Mouse (Mus musculus) mouse embryonic stem cell (cell line): ENCODE measurements around the gene H2-T3.
"Not testable (repeated sequence)": the region's sequence is repeated elsewhere in the genome, so short reads cannot be mapped to it uniquely, and the experiment has no call there.

Source experiments
- in situ Hi-C, 2 experiments: fragments of 300-500 bp; cut with MboI; formaldehyde crosslinking; loops; 1 replicate in 1 of 2; 3 replicates in 1 of 2; pipeline ENCODE4 v1.14.3; 2019 to 2020; ENCODE audit warnings: low sequenced_read_pairs in 2 of 2, low pct_unique_long_range_greater_than_20kb in 1 of 2, mixed read lengths in 1 of 2; ENCODE audit not compliant: unreplicated experiment in 1 of 2

Gene H2-T3

DNA sequence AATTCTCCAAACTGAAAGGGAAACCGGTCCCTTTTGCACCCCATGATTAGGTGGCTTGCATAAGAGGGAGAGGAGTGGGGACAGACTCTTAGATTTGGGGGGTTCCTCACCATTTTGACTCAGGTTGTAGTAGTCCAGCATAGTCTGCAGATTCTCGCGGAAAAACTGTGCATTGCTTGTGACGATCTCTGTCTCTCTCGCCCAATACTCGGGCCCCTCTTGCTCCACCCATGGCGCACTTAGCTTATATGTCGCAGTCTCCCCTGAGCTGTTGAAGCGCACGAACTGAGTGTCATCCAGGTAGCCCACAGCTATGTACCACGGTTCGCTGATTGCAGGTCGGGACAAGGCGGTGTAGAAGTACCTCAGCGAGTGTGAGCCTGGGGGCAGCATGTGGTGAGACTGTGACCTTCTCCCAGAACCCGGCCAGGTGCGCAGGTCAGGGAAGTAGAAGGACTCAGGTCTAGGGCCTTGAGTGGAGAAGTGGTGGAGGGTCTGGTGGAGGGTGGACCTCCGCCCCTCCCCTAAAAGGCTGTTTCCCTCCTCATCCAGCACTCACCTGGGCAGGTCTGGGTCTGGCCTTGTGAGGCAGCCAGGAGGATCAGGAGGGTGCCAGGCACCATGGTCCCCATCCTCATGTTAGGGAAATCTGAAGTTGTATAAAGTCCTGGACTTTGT is 457 bp downstream of the H2-T3 start:
- in situ Hi-C loops, result loop anchor here in 1 of 2 experiments (5.0 kb wide), 1 partner anchor 107 kb away; no protein-coding TSS in a partner anchor

DNA sequence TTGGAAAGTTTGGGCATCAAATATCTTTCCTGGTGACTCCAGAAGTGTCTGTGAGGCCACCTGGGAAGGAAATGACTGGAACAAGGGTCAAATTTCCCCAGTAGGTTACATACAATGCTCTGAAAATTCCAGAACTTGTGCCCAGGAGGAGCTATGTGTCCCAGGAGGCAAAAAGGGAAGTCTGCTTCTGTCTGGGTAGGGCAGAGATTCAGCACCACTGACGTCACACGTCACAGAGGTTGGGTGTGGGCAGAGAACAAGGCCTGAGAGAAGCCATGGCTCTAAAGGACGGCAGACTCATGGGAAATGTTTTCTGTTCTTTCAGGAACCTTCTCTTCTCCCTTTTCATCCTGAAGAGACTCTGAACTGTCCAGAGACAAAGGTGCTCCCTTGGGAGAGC is 2.5 kb downstream of the H2-T3 start:
- in situ Hi-C loops, result no loop called here

DNA sequence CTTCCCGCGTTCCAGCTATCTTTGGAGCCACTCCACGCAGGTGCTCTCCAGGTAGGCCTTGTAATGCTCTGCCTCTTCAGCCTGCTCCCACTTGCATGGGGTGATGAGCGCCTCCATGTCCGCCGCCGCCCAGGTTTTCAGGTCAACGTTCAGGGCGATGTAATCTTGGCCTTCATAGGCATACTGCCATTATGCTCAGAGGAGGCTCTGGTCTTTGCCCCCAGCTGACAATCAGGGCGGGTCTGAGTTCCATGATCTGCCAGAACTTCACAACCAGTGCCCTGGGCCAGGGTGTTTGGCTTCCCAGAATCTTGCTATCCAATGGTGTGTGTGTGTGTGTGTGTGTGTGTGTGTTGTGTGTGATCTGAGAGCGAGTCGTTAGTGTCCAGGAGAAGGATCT is 7.9 kb downstream of the H2-T3 start:
- in situ Hi-C loops, result no loop called here

DNA sequence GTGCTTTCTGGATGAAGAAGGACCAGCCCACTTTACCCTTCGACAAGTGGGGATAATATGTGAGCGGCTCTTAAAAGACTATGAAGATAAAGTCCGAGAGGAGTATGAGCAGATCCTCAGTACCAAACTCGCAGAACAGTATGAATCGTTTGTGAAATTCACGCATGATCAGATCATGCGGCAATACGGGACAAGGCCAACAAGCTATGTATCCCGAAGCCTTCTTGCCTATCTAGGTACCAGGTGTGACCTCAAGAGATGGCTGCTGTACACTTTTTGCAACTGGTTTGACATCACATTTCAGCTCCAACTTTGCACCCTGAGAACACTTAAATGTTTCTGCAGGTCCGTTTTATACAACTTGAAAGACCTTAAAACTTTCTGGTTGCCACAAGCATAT is 10.6 kb downstream of the H2-T3 start:
- in situ Hi-C loops, result not testable (repeated sequence)

DNA sequence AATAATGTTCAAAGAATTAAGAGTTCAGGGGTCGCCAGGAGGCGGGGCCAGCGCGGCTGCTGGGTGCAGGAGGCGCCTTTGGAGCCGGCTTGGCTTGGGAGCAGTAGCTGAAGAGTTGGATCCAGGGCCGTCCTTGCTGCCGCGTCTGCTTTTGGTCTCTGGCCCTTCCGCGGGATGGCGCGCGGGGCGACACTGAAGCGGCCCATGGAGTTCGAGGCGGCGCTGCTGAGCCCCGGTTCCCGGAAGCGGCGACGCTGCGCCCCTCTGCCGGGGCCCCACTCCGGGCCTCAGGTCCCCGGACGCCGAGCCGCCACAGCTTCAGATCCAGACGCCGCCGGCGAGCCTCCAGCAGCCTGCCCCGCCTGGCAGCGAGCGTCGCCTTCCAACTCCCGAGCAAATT is 11.1 kb downstream of the H2-T3 start:
- in situ Hi-C loops, result not testable (repeated sequence)

DNA sequence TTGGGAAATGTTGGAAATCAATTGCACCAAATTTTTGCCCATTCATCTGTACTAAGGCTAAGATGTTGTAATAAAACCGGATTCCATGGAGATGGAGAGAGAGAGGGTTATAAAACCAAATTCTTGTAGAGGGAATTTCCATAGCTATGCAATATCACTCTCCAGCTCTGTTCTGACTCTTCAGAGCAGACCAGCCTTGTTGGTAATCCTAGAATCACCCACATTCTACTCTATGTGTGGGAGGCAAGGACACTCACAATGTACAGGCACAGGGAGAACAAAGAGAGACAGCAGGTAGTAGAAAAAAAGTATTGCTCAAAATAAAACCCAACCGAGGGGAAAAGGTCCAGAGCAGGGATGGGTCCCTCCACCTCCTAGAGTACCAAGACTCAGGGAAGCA is 14.0 kb downstream of the H2-T3 start:
- in situ Hi-C loops, result not testable (repeated sequence)

DNA sequence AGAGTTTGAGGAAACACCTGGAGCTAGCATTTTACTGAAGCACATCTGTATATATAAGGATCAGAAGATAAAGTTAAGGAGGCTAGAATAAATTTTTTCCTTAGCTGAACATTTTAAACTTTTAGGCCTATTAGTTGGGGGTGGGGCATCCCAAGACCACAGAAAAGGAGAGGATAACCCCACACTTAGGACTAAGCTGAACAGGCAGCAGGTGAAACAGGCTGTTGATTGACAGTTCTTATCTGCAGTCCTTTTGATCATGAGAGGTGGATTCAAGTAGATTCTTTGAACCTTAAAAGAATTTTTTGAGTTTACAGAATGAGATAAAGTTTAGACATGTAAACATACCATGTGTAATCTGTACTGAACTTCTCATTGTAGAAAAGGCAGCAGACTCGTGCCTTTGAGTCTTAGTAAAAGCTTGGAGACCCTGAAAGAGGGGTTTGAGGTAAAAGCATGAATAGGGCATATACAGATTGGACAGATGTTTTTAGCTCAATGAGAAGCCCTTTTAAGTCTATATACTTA is 19.7 kb downstream of the H2-T3 start:
- in situ Hi-C loops, result no loop called here

DNA sequence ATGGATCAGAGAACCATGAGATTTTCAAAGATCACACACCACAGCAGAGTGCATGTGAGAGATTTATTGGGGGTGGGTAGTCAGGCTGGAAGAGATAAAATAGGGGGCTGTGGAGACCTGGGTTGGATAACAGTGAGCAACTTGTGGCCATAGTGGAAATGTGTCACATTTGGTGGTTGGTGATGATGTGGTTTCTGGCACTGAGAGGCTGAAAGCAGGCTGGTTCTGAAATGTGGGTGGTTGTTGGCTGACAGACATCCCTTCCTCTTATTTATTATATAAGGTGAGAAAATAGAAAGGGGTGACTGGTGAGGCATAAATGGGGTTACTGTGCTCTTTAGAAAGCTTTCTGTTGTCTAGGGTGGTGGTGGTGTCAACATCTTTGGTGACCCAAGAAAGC is 20.3 kb downstream of the H2-T3 start:
- in situ Hi-C loops, result no loop called here

DNA sequence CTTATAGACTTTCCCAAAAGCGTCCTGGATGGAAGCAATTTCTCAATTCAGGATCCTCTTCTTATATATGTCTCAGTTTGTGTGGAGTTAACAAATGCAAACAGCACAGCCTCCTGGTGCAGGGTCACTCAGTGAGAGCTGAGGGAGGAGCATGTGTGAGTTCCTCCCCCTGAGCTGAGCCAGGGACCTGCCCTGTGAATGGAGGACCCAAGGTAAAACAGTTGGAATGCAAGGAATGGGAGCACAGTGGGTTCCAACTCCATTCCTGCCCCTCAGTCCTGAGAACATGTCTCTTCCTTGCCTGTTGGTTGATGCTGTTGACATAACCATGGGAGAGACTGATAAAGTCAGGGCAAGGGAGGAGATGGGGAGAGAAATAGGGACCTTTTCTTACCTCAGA is 21.0 kb downstream of the H2-T3 start:
- in situ Hi-C loops, result not testable (repeated sequence)

DNA sequence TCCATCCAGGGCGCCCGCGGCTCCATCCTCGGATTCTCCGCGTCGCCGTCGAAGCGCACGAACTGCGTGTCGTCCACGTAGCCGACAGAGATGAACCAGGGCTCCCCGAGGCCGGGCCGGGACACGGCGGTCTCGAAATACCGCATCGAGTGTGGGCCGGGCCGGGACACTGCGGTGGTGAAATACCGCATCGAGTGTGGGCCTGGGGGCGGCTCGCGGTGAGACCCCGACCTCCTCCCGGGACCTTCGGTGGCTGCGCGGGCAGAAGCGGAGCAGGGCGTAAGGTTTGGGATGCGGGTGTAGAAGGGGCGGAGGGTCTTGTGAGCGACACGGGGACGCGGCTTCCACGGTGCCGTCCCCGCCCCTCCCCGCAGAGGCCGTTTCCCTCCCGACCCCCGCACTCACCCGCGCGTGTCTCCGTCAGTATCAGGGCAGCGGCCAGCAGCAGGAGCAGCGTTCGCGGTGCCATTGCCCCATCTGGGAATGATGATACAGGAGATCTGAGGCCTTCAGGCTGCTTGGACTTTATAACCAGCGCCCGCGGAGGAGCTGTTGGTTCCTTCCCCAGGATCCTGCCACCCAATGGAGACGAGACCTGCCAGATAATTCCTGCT is 21.9 kb downstream of the H2-T3 start, which contains the start of gene Gm8909:
Gm8909 (minus strand) TSS at position 499 of the 614 bp plus-strand sequence.
- in situ Hi-C loops, result no loop called here

DNA sequence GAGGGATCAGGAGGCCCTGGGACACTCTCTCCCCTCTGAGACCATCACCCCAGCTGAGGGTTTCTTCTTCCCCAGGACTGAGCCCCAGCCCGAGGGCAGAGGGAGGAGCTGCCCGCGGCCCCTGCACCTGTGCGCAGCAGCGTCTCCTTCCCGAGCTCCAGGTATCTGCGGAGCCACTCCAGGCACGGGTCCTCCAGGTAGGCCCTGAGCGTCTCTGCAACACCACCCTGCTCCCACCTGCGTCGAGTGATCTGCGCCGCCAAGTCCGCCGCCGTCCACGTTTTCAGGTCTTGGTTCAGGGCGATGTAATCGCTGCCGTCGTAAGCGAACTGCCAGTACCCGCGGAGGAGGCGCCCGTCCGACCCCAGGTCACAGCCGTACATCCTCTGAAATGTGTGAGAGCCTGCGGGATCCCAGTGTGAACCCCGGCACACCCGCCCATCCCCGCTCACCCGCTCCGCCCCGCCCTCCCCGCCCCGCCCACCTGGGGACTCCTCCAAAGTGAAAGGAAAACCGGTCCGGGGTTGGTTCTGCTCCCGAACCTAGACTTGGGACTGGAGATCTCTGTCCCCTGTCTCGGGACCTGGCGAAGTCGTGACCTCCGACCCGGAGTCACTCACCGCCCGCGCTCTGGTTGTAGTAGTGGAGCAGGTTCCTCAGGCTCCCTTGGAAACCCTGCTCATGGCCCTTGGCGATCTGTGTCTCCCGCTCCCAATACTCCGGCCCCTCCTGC is 22.6 kb downstream of the H2-T3 start:
- in situ Hi-C loops, result no loop called here

DNA sequence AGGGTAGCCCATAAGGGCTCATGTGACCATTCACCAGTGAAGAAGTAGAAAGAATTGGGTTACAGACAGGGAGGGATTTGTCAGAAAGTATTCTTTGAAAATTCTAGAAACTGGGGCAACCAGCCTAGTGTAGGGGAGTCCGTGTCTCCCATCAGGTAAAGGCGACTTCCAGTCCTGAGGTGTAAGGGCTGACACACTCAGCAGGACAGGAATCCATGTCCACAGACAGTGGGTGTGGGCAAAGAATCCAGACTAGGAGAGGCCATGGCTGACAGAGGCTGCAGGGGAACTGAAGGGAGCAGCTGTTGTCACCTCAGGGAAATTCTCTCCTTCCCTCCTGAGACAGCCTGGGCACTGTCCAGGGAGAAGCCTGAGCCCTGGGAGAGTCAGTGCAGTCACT is 23.2 kb downstream of the H2-T3 start:
- in situ Hi-C loops, result not testable (repeated sequence)

DNA sequence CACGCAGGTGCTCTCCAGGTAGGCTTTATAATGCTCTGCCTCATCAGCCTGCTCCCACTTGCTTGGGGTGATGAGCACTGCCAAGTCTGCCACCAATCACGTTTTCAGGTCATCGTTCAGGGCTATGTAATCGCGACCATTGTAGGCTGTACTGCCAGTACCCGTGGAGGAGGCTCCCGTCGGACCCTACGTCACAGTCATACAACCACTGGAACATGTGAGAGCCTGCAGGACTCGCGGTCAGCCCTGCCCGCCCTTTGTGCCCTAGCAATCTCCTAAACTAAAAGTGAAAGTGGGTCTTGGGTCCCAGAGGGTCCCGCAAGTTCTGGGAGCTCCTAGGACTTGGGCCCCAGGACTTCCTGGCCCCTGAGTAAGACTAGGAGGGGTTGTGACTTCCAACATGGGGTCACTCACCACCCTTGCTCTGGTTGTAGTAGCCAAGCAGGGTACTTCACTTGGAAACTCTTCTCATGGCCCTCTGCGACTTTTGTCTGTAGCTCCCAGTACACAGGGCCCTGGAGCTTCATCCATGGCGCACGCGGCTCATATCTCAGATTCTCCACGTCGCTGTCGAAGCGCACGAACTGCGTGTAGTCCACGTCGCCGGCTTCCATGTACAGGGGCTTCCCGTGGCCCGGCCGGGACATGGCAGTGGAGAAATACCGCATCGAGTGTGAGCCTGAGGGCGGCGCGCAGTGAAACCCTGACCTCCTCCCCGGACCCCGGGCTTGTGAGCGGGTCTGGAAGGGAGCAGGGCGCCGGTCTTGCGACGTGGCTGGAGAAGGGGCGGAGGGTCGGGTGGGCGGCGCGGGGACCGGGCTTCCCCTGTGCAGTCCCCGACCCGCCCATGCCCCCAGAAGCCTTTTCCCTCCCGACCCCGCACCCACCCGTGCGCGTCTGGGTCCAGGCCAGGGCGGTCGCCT is 28.7 kb downstream of the H2-T3 start:
- in situ Hi-C loops, result no loop called here

DNA sequence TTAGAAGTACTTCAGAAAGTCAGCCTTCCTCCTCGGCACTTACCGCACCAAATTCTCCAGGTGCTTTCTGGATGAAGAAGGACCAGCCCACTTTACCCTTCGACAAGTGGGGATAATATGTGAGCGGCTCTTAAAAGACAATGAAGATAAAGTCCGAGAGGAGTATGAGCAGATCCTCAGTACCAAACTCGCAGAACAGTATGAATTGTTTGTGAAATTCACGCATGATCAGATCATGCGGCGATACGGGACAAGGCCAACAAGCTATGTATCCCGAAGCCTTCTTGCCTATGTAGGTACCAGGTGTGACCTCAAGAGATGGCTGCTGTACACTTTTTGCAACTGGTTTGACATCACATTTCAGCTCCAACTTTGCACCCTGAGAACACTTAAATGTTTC is 31.8 kb downstream of the H2-T3 start:
- in situ Hi-C loops, result not testable (repeated sequence)

DNA sequence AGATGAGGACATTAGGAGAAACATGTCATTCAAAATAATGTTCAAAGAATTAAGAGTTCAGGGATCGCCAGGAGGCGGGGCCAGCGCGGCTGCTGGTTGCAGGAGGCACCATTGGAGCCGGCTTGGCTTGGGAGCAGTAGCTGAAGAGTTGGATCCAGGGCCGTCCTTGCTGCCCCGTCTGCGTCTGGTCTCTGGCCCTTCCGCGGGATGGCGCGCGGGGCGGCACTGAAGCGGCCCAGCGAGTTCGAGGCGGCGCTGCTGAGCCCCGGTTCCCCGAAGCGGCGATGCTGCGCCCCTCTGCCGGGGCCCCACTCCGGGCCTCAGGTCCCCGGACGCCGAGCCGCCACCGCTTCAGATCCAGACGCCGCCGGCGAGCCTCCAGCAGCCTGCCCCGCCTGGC is 32.3 kb downstream of the H2-T3 start:
- in situ Hi-C loops, result not testable (repeated sequence)

DNA sequence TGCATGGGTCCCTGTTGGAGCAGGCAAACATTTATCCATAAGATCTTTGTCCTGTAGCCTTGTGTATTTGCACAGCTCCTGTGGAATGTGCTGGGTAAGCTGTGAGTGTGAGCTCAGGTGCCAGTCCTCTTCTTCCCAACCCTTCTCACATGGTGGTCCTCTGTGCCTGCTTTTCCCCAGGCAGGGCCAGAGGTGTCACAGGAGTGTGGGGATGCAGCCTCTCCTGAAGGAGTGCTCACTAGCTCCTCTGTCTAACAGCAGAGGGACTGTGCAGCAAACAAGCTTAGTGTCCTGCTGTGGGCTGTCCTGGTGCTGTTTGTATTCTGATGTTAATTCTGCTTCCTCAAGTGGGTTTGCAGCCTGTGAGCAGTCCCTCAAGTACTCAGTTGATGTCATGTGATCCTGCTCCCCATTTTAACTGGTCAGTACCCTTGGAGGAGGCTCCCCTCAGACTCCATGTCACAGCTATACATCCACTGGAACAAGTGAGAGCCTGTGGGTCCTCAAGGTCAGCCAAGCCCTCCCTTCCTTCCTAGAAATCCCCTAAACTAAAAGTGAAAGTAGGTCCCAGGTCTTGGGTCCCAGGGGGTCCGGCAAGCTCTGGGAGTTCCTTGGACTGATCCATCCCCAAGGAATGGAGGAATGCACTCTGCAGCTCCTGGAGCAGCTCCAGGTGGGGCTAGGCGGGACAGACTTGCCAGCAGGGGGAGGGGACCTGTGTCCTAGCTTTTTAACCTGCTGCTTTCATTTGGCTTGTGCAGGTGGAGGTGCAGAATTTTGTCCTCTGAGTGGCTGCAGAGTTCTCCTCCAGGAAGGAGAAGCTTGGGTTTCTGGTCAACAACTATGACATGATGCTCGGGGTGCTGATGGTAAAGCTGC is 35.6 kb downstream of the H2-T3 start:
- in situ Hi-C loops, result no loop called here

DNA sequence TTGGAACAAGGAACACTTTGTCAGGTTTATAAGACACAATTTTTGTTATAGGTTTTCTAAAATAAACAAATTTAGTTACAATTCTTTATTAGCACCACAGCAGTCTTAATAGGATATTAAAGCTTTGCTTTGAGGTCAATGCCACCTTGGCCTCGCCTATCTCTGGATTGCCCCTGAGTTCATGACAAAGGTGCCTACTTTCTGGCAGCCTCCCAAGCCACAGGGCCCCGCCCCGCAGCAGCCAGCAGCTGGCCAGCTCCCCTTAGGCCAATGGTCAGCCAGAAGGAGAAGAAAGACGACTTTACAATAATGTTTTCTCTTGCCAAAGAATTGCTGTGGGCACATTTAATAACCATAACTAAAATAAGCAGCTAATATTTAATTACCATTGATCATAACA is 38.9 kb downstream of the H2-T3 start:
- in situ Hi-C loops, result not testable (repeated sequence)

DNA sequence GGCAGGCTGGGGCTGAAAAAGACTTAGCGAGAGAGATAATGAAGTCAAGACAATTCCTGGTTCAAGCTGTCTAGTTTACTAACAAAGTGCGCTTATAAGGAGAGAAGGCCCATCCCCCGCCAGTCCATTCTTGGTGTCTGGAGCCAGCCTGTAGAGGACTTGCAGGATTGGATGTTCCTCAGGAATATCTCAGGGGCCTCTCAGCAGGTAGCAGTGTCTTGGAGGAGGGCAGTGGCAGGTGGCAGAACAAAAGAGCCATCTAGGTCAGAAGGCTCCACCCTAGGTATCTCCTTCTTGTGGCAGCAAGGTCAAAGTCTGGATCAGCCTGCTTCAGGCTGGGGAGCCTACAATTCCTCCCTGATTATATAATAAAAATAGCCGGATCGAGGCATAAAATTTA is 41.6 kb downstream of the H2-T3 start:
- in situ Hi-C loops, result not testable (repeated sequence)
